Mouse (Mus musculus) intestine, postnatal 0 days (tissue): ENCODE measurements around the gene Slc7a15. TPM values are rescaled to one million over a fixed set of nuclear protein-coding genes. Genes with fewer than 3 reads are reported as not detected.

ENCODE experiments used
- ATAC-seq: fragments of 200-750 bp; cut with Nextera tagmentation; 2 replicates; pipeline ENCODE4 v1.8.0; 2017; ENCODE audit warnings: mild to moderate bottlenecking, moderate TSS enrichment, moderate library complexity
- H3K27ac ChIP-seq: fragments of 300-500 bp; sonication (generic); 2 replicates; pipeline ENCODE4 v1.5.1; 2014; ENCODE audit warnings: mild to moderate bottlenecking, low read depth, low read length, moderate library complexity
- H3K27me3 ChIP-seq: fragments of 300-500 bp; sonication (generic); replicated peaks from 2 replicates; pipeline ENCODE4 v1.6.1; 2014; ENCODE audit warnings: low read length, mixed read lengths; ENCODE audit not compliant: control insufficient read depth, insufficient read depth
- H3K36me3 ChIP-seq: fragments of 300-500 bp; sonication (generic); 2 replicates; pipeline ENCODE4 v1.6.1; 2014; ENCODE audit warnings: mild to moderate bottlenecking, moderate library complexity; ENCODE audit not compliant: control insufficient read depth, insufficient read depth
- H3K4me1 ChIP-seq: fragments of 300-500 bp; sonication (generic); replicated peaks from 2 replicates; pipeline ENCODE4 v1.6.1; 2014; ENCODE audit warnings: antibody characterized with exemption, low read length, mixed read lengths; ENCODE audit not compliant: control insufficient read depth, insufficient read depth
- H3K4me2 ChIP-seq: fragments of 300-500 bp; sonication (generic); replicated peaks from 2 replicates; pipeline ENCODE4 v1.6.1; 2014; ENCODE audit warnings: low read depth, mild to moderate bottlenecking, moderate library complexity
- H3K4me3 ChIP-seq: fragments of 300-500 bp; sonication (generic); 2 replicates; pipeline ENCODE4 v1.5.1; 2014; ENCODE audit warnings: low read depth, low read length
- H3K9ac ChIP-seq: fragments of 300-500 bp; sonication (generic); 2 replicates; pipeline ENCODE4 v1.6.1; 2014; ENCODE audit warnings: mild to moderate bottlenecking, low read depth, low read length
- H3K9me3 ChIP-seq: fragments of 300-500 bp; sonication (generic); 2 replicates; pipeline ENCODE4 v1.6.1; 2016; ENCODE audit warnings: mixed run types; ENCODE audit not compliant: control insufficient read depth
- CTCF ChIP-seq: sonication (generic); IDR thresholded peaks from 2 replicates; pipeline ENCODE4 v1.5.1; 2016; ENCODE audit warnings: low read depth, mild to moderate bottlenecking, control low read depth, antibody characterized with exemption, moderate library complexity
- WGBS: fragments of 180-500 bp; shearing (Covaris S2); extraction: QIAGEN DNeasy Blood & Tissue Kit; methylation state at CpG from one replicate; pipeline ENCODE4 v1.1.7; 2014; 5-methylcytosine and 5-hydroxymethylcytosine counted together
- polyA plus RNA-seq: library from polyadenylated mRNA; unstranded; fragments of >200 nt; fragmentation: Nextera tagmentation; extraction: Ambion mirVana; gene quantifications from 2 replicates; pipeline ENCODE4 v1.2.1, GENCODE M21; 2015

Gene Slc7a15
- polyA plus RNA-seq, 1 experiment from 2014 or later = 5.7 TPM

- Histone ChIP-seq H3K4me3 (no peak overlapping the region), H3K9me3 (no peaks in the 10 kb centered on the region), H3K9ac (no peak overlapping the region), H3K4me1 (peaks cover 5% of the 10 kb centered on the region; the same call in 1 of the 2 replicates), H3K36me3 (no peaks in the 10 kb centered on the region), H3K4me2 (peak overlapping the region; percentile 25), H3K27me3 (no peaks in the 10 kb centered on the region), H3K27ac (0 out of 2 replicates have a peak overlapping the region, but pooled peaks have one; percentile 7)
- peak; percentile 62 for ATAC-seq
- WGBS = 63% methylated on average over 13 of the region's 13 CpGs
- no peak for TF ChIP-seq CTCF
Measured at GRCm38 (mm10) chr12:8539471-8539870, 59.4 kb downstream of the Slc7a15 start.

- Histone ChIP-seq H3K36me3 (no peaks in the 10 kb centered on the region), H3K27ac (no peak overlapping the region), H3K9me3 (no peaks in the 10 kb centered on the region), H3K4me1 (peaks cover 5% of the 10 kb centered on the region; the same call in 1 of the 2 replicates), H3K4me2 (no peak overlapping the region), H3K27me3 (no peaks in the 10 kb centered on the region), H3K4me3 (no peak overlapping the region), H3K9ac (no peak overlapping the region)
- TF ChIP-seq CTCF = no peak
- 93% methylated on average over 5 of the region's 5 CpGs for WGBS
- ATAC-seq = no peak
Measured at GRCm38 (mm10) chr12:8537291-8537690, 61.6 kb downstream of the Slc7a15 start.

- H3K4me3 ChIP-seq = no peak overlapping the region
- no peak overlapping the region for H3K27ac ChIP-seq
- WGBS = 78% methylated on average over 9 of the region's 9 CpGs
- TF ChIP-seq CTCF = no peak
- ATAC-seq = no peak
- no peaks in the 10 kb centered on the region for H3K36me3 ChIP-seq
- no peak overlapping the region for H3K9ac ChIP-seq
- no peaks in the 10 kb centered on the region for H3K9me3 ChIP-seq
- no peaks in the 10 kb centered on the region for H3K27me3 ChIP-seq
- no peak overlapping the region for H3K4me2 ChIP-seq
- peaks cover 5% of the 10 kb centered on the region; the same call in 1 of the 2 replicates for H3K4me1 ChIP-seq
Measured at GRCm38 (mm10) chr12:8536221-8536965, 62.5 kb downstream of the Slc7a15 start.

- no peak for TF ChIP-seq CTCF
- Histone ChIP-seq H3K9ac (no peak overlapping the region), H3K27ac (no peak overlapping the region; the same call in 1 of the 2 replicates), H3K27me3 (no peaks in the 10 kb centered on the region), H3K4me3 (no peak overlapping the region), H3K36me3 (no peaks in the 10 kb centered on the region), H3K9me3 (no peaks in the 10 kb centered on the region), H3K4me1 (peaks cover 5% of the 10 kb centered on the region; the same call in 1 of the 2 replicates), H3K4me2 (no peak overlapping the region)
- ATAC-seq = no peak
- WGBS = 83% methylated on average over 7 of the region's 7 CpGs
Measured at GRCm38 (mm10) chr12:8535596-8535995, 63.3 kb downstream of the Slc7a15 start.

GRCm38 (mm10) chr12:8534915-8535314, 64.0 kb downstream of the Slc7a15 start:
- Histone ChIP-seq H3K36me3 (no peaks in the 10 kb centered on the region), H3K27me3 (no peaks in the 10 kb centered on the region), H3K4me2 (no peak overlapping the region), H3K4me3 (no peak overlapping the region), H3K27ac (no peak overlapping the region), H3K9me3 (no peaks in the 10 kb centered on the region), H3K4me1 (peaks cover 4% of the 10 kb centered on the region; the same call in 1 of the 2 replicates), H3K9ac (no peak overlapping the region)
- peak; percentile 76 for ATAC-seq
- WGBS = 48% methylated on average over 1 of the region's 1 CpGs
- TF ChIP-seq CTCF = no peak

GRCm38 (mm10) chr12:8527770-8528169, 71.1 kb downstream of the Slc7a15 start:
- peak; percentile 53; the same call in 1 of the 2 replicates for ATAC-seq
- 0 out of 2 replicates have a peak, but pooled peaks have one; percentile 14 for TF ChIP-seq CTCF
- Histone ChIP-seq H3K27me3 (no peaks in the 10 kb centered on the region), H3K9ac (no peak overlapping the region), H3K9me3 (no peaks in the 10 kb centered on the region), H3K27ac (no peak overlapping the region), H3K4me2 (no peak overlapping the region), H3K4me3 (no peak overlapping the region), H3K36me3 (no peaks in the 10 kb centered on the region; the same call in 1 of the 2 replicates), H3K4me1 (no peaks in the 10 kb centered on the region)
- 68% methylated on average over 5 of the region's 5 CpGs for WGBS
